Mouse (Mus musculus): ENCODE results near the gene Car11. TPM values are rescaled to one million over a fixed set of nuclear protein-coding genes. Genes with fewer than 3 reads are reported as not detected.

Gene Car11
- polyA plus RNA-seq, 1 experiment from 2014 or later, result 0.44 TPM

DNA sequence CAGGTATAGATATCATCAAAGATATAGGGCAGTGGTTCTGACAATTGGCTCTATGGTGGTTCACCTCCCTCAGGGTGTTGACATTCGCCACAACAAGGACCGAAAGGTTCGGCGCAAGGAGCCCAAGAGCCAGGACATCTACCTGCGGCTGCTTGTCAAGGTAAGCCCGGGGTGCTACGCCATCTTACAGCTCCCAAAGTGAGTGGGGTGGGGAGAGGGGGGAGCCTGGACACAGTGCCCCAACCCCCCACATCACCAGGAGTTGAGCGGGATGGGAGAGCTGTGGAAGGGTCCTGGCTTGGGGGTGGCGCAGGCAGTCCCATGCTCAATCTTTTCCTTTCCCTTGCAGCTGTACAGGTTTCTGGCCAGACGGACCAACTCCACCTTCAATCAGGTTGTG is 19.5 kb downstream of the Car11 start:
- ATAC-seq (ENCODE audit: low read depth), result no peak
- H3K4me3 ChIP-seq (replicated peaks), result peak overlapping the region; percentile 81
- no peaks in the 10 kb centered on the region for H3K9me3 ChIP-seq (replicated peaks)
- H3K4me2 ChIP-seq, result peak overlapping the region; percentile 73
- peak overlapping the region; percentile 96 for H3K9ac ChIP-seq
- no peak for DNase-seq
- peak overlapping the region; percentile 87 for H3K27ac ChIP-seq
- peaks cover 58% of the 10 kb centered on the region for H3K4me1 ChIP-seq (replicated peaks)
- WGBS (ENCODE audit: insufficient replicate concordance), result 62% methylated on average over 10 of the region's 10 CpGs
- no peaks in the 10 kb centered on the region for H3K27me3 ChIP-seq
- H3K36me3 ChIP-seq, result peaks cover 53% of the 10 kb centered on the region

DNA sequence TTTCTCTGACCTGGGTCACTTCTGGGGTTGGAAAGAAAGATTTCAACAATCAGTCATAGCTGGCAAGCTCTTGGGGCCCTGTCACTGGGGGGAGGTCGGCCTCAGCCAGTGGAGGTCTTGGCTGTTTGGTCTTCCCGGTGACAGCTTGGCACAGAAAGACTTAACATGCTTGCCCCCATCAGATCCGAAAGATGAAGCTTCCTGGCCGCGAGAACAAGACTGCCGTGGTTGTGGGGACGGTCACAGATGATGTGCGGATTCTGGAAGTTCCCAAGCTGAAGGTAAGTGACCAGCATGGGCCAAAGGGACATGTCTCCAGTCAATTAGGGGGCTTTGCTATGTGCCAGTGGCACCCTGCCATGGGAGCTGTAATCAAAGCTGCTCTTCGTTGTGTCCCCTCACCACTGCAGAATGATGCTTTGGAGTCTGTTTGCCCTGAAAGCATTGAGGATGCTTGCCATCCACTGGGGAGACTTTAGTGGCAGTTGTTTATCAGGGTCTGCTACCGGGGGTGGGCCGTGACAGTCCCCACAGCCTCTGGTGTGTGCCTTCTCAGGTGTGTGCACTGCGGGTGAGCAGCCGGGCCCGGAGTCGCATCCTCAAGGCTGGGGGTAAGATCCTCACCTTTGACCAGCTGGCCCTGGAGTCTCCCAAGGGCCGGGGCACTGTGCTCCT is 20.2 kb downstream of the Car11 start:
- Histone ChIP-seq H3K36me3 (peaks cover 60% of the 10 kb centered on the region), H3K27ac (peak overlapping the region; percentile 87), H3K4me2 (peak overlapping the region; percentile 73), H3K9me3 (replicated peaks) (no peaks in the 10 kb centered on the region), H3K9ac (peak overlapping the region; percentile 96), H3K27me3 (no peaks in the 10 kb centered on the region), H3K4me1 (replicated peaks) (peaks cover 51% of the 10 kb centered on the region), H3K4me3 (replicated peaks) (peak overlapping the region; percentile 81)
- WGBS (ENCODE audit: insufficient replicate concordance), result 81% methylated on average over 16 of the region's 16 CpGs
- DNase-seq, result no peak
- no peak for ATAC-seq (ENCODE audit: low read depth)

DNA sequence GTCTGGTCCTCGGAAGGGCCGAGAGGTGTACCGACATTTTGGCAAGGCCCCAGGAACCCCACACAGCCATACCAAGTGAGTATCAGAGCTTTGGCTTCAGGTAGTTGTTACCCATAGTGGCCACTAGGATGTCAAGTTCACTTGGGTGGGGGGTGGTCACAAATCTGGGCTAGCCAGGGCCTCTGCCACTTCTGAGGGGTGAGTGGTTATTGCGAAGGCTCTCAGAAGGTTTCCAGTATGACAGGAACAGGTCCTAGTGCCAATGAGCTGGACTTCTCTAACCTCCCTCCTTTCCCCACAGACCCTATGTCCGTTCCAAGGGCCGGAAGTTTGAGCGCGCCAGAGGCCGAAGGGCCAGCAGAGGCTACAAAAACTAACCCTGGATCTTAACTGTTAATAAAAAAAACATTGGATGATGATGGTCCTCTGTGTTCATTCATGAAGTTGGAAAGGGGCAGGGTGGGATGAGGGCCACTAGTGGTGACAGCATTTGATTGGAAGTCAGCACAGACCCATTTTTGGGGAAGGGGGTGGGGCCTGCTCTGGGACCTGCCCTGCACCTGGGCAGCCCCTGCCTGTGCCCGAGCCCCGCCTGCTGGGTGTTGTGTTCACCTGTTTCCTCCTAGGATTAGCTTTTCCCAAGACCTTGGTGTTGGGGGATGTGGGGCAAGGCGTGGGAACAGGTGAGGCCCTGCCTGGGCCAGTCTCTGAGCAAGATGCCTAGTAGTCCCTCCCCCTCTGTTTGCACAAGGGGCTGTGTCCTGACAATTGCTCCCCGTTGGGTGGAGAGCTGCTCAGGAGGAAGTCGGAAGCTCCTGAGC is 21.0 kb downstream of the Car11 start, which contains the start of gene Fam83e:
Fam83e (plus strand) TSS at position 800 of the 821 bp plus-strand sequence.
- H3K27ac ChIP-seq, result peak within 1 kb of the TSS; percentile 87

DNA sequence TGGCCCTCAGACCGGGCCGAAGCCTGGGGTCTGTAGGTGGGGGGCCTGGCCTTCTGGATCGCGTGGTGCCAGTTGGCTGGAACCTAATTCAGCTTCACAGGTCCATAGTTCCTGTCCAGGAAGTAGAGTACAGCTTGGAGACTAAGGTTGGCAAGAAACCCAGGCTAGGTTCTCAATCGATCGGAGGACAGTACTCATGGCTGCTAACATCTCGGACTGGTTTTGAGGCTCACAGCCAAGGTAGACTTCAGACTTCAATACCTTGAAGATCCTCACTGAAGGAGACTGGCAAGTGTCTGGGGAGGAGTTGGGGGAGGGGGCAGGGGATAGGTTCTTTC is 21.6 kb downstream of the Car11 start:
- H3K9ac ChIP-seq, result no peak overlapping the region
- peaks cover 41% of the 10 kb centered on the region for H3K4me1 ChIP-seq (replicated peaks)
- 0 out of 2 replicates have a peak overlapping the region, but pooled peaks have one; percentile 9 for H3K27ac ChIP-seq
- H3K4me3 ChIP-seq (replicated peaks), result no peak overlapping the region
- 78% methylated on average over 7 of the region's 7 CpGs for WGBS (ENCODE audit: insufficient replicate concordance)
- H3K9me3 ChIP-seq (replicated peaks), result no peaks in the 10 kb centered on the region
- ATAC-seq (ENCODE audit: low read depth) (no peak), DNase-seq (no peak)
- H3K27me3 ChIP-seq, result no peaks in the 10 kb centered on the region
- peaks cover 73% of the 10 kb centered on the region for H3K36me3 ChIP-seq
- H3K4me2 ChIP-seq, result no peak overlapping the region

More for the DNA sequence above, 21.0 kb downstream of the Car11 start, which contains the start of gene Fam83e:
- Histone ChIP-seq H3K36me3 (peaks cover 67% of the 10 kb centered on the region), H3K4me1 (replicated peaks) (peaks cover 46% of the 10 kb centered on the region), H3K4me2 (peak within 1 kb of the TSS; percentile 73), H3K9ac (peak within 1 kb of the TSS; percentile 96; the same call in 1 of the 2 replicates), H3K4me3 (replicated peaks) (peak within 1 kb of the TSS; percentile 81; the same call in 1 of the 2 replicates), H3K27me3 (no peaks in the 10 kb centered on the region), H3K9me3 (replicated peaks) (no peaks in the 10 kb centered on the region)
- DNase-seq (no peak), ATAC-seq (ENCODE audit: low read depth) (no peak)
- WGBS (ENCODE audit: insufficient replicate concordance), result 78% methylated on average over 14 of the region's 14 CpGs

DNA sequence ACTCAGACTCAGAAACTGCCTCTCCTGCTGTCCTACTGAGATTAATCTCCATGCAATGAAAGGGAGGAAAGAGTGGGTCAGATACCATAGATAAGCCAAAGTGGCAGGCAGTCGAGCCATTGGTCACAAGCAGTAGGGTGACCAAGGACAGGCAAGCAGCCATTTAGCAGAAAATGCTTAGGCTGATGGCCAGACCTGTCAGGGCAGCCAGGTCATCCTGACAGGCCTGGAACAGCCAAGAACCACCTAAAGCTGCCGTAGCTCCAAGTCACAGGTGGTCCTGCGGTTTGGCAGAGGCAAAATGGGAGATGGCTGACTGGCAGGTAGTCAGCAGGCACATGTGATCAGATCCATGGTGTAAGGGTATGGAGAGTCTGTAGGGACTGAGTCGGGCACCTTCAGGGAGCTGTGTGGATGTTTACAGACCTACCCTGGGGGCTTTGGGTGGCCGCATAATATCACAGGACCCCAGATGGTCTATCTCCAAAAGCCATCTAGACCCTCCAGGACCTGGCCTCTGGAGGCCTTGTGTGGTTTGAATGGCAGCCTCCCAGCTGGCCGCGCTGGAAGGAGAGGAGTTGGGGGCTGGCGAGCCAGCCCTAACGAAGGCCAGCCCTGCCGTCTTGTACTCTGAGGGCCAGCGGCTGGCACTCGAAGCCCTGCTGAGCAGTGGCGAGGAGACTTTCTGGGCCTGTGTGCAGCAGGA is 22.2 kb downstream of the Car11 start:
- 74% methylated on average over 13 of the region's 13 CpGs for WGBS (ENCODE audit: insufficient replicate concordance)
- Histone ChIP-seq H3K9ac (no peak overlapping the region), H3K9me3 (replicated peaks) (no peaks in the 10 kb centered on the region), H3K27ac (peak overlapping the region; percentile 29; the same call in 1 of the 2 replicates), H3K4me2 (no peak overlapping the region), H3K27me3 (no peaks in the 10 kb centered on the region), H3K4me3 (replicated peaks) (no peak overlapping the region), H3K36me3 (peaks cover 79% of the 10 kb centered on the region), H3K4me1 (replicated peaks) (peaks cover 35% of the 10 kb centered on the region)
- no peak for ATAC-seq (ENCODE audit: low read depth)
- no peak for DNase-seq

DNA sequence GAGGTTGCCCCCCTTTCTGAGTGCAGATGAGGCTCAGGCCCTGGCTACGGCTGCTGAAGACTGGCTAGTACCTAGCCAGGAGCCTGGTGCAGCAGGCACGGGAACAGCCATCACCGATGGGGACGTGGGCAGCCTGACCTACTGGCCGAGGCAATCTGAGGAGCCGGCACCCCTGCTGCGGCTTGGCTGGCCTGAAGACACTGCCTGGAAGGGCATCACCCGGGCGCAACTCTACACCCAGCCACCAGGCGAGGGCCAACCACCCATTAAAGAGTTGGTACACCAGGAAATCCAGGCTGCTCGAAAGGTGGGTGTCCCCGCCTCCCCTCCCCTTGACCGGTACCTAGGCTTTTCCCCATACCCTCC is 22.7 kb downstream of the Car11 start:
- no peak overlapping the region for H3K9ac ChIP-seq
- H3K36me3 ChIP-seq, result peaks cover 84% of the 10 kb centered on the region
- 0 out of 2 replicates have a peak overlapping the region, but pooled peaks have one; percentile 29 for H3K27ac ChIP-seq
- H3K4me2 ChIP-seq, result no peak overlapping the region
- ATAC-seq (ENCODE audit: low read depth) (no peak), DNase-seq (no peak)
- no peak overlapping the region for H3K4me3 ChIP-seq (replicated peaks)
- H3K4me1 ChIP-seq (replicated peaks), result peaks cover 32% of the 10 kb centered on the region
- H3K27me3 ChIP-seq, result no peaks in the 10 kb centered on the region
- H3K9me3 ChIP-seq (replicated peaks), result no peaks in the 10 kb centered on the region
- 79% methylated on average over 13 of the region's 13 CpGs for WGBS (ENCODE audit: insufficient replicate concordance)

DNA sequence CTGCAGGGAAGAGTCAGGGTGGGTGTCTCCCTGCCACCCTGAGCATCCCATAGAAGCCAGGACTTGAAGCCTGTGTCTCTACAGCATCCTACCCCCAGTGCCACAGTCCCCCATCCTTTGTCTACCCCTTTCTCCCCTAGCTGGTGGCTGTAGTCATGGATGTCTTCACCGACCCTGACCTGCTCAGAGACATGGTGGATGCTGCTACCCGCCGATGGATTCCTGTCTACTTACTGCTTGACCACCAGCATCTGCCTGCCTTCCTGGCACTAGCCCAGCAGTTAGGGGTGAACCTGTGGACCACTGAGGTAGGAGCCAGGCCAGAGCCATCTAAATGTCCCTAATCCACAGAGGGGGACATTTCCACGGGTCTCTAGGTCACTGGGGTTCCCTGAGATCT is 23.7 kb downstream of the Car11 start:
- no peaks in the 10 kb centered on the region for H3K27me3 ChIP-seq
- peaks cover 37% of the 10 kb centered on the region for H3K4me1 ChIP-seq (replicated peaks)
- no peak overlapping the region for H3K9ac ChIP-seq
- WGBS (ENCODE audit: insufficient replicate concordance), result 88% methylated on average over 4 of the region's 4 CpGs
- H3K9me3 ChIP-seq (replicated peaks), result no peaks in the 10 kb centered on the region
- H3K4me2 ChIP-seq, result no peak overlapping the region
- peaks cover 89% of the 10 kb centered on the region for H3K36me3 ChIP-seq
- DNase-seq (no peak), ATAC-seq (ENCODE audit: low read depth) (no peak)
- H3K27ac ChIP-seq, result no peak overlapping the region
- H3K4me3 ChIP-seq (replicated peaks), result no peak overlapping the region

DNA sequence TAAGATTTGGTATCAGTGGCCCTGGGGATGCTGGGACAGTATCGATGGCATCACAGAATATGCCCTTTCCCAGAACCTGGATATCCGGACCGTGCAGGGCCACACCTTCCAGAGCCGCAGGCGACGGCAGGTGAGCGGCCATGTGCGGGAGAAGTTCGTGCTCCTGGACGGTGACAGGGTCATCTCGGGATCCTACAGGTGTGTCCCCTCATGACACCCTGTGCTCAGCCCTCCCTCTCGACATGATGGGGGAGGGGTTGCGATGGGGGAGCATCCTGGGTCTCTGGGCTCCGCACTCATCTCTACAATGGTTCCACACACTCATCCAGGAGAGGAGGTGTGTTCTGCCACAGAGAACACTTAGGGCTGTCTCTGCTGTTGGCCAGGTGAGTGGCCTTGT is 24.1 kb downstream of the Car11 start:
- ATAC-seq (ENCODE audit: low read depth) (no peak), DNase-seq (no peak)
- H3K4me2 ChIP-seq, result no peak overlapping the region
- peaks cover 91% of the 10 kb centered on the region for H3K36me3 ChIP-seq
- H3K9me3 ChIP-seq (replicated peaks), result no peaks in the 10 kb centered on the region
- no peaks in the 10 kb centered on the region for H3K27me3 ChIP-seq
- H3K27ac ChIP-seq, result no peak overlapping the region
- WGBS (ENCODE audit: insufficient replicate concordance), result 85% methylated on average over 14 of the region's 14 CpGs
- no peak overlapping the region for H3K9ac ChIP-seq
- no peak overlapping the region for H3K4me3 ChIP-seq (replicated peaks)
- H3K4me1 ChIP-seq (replicated peaks), result peaks cover 36% of the 10 kb centered on the region

DNA sequence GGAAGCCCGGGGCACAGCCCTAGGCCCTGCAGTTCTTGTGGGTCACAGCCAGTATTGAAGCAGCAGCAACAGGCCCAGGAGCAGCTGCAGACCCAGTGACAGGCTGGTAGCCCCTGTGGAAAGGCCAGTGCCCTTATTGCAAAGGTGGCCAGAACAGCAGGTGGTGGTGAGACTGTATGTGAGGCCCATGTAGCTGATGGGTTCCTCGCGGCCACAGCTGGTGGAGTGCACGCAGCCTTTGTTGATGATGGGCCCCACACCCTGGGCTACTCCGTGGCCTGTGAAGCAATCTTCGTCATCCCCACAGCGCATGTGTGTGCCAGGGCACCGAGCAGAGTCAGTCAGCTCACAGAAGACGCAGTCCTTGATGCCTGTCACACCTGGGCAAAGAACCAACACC is 25.5 kb downstream of the Car11 start:
- no peak overlapping the region for H3K9ac ChIP-seq
- no peak for DNase-seq
- no peak overlapping the region for H3K4me3 ChIP-seq (replicated peaks)
- H3K4me2 ChIP-seq, result no peak overlapping the region
- H3K4me1 ChIP-seq (replicated peaks), result peaks cover 34% of the 10 kb centered on the region
- no peak for ATAC-seq (ENCODE audit: low read depth)
- 85% methylated on average over 9 of the region's 9 CpGs for WGBS (ENCODE audit: insufficient replicate concordance)
- H3K36me3 ChIP-seq, result peaks cover 83% of the 10 kb centered on the region
- H3K27ac ChIP-seq, result no peak overlapping the region
- H3K27me3 ChIP-seq, result no peaks in the 10 kb centered on the region
- H3K9me3 ChIP-seq (replicated peaks), result no peaks in the 10 kb centered on the region

DNA sequence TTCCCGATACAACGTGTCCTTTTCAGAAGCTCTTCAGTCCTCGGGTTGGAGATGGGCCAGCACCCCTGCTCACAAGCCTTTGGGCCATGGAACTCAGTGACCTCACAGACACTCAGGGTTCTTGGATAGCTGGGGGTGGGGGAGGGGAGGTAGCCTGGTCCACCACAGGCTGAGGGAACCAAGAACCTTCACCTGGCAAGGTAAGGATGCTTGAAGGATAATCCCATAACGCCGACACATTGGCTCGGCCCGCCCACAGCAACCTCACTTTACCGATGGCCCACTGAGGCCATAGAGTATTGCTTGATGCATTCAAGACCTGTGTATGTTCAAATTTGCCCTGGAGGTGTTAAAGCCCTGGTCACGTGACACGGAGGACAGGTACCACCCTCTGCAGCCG is 26.1 kb downstream of the Car11 start, which contains the start of gene Spaca4:
Spaca4 (minus strand) TSS at position 101 of the 400 bp plus-strand sequence.
- no peak within 1 kb of the TSS for H3K4me3 ChIP-seq (replicated peaks)
- 83% methylated on average over 11 of the region's 11 CpGs for WGBS (ENCODE audit: insufficient replicate concordance)
- ATAC-seq (ENCODE audit: low read depth), result no peak
- DNase-seq, result no peak
- H3K9ac ChIP-seq, result no peak within 1 kb of the TSS
- H3K27me3 ChIP-seq, result no peaks in the 10 kb centered on the region
- no peak within 1 kb of the TSS for H3K4me2 ChIP-seq
- H3K9me3 ChIP-seq (replicated peaks), result no peaks in the 10 kb centered on the region
- H3K27ac ChIP-seq, result no peak within 1 kb of the TSS
- peaks cover 77% of the 10 kb centered on the region for H3K36me3 ChIP-seq
- H3K4me1 ChIP-seq (replicated peaks), result peaks cover 34% of the 10 kb centered on the region

DNA sequence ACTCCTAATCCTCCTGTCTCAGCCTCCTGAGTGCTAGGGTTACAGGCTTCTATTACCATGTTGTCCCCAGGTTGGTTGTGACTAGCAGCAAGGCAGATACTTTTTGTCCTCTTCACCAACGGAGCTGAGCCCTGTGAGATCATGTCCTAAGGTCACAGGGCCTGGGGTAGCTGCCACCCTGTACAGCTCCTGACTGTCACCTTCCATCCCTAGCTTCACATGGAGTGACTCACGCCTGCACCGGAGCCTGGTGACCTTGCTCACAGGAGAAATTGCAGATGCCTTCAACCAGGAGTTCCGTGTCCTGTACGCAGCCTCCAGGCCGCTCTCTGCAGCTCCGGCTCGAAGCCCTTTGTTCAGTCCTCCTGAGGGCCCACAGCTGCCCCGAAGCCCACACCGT is 26.8 kb downstream of the Car11 start:
- Histone ChIP-seq H3K36me3 (peaks cover 70% of the 10 kb centered on the region), H3K9me3 (replicated peaks) (no peaks in the 10 kb centered on the region), H3K27me3 (no peaks in the 10 kb centered on the region), H3K4me2 (no peak overlapping the region), H3K27ac (no peak overlapping the region), H3K9ac (no peak overlapping the region), H3K4me1 (replicated peaks) (peaks cover 30% of the 10 kb centered on the region), H3K4me3 (replicated peaks) (no peak overlapping the region)
- WGBS (ENCODE audit: insufficient replicate concordance), result 88% methylated on average over 10 of the region's 10 CpGs
- ATAC-seq (ENCODE audit: low read depth) (no peak), DNase-seq (no peak)
